In genomic region chr4:132354571-132354970, GRCm38 (mm10) we compare ENCODE assay signal across 8 mouse cellular contexts. TPM values are rescaled to one million over a fixed set of nuclear protein-coding genes. Genes with fewer than 3 reads are reported as not detected.
DNase-seq lines count a peak whose midpoint lies in the region; ATAC-seq and TF ChIP-seq lines count a peak whose summit lies in the region.
"Had no signal": no experiment of that assay in that cellular context is flagged by ENCODE, and none has a peak within 500 bp of the region (broad histone marks: within the 10 kb centered on the region; RNA-seq: fewer than 3 reads in every experiment).

No protein-coding gene starts in this region.

- no peak for TF ChIP-seq CTCF in liver, embryonic 14.5 days (IDR thresholded peaks at IDR 0.05; ENCODE audit: low read depth)

- 78% methylated on average over 4 of the region's 4 CpGs for WGBS in liver, embryonic 14.5 days (ENCODE audit: insufficient replicate concordance)
- WGBS in forebrain, embryonic 14.5 days: 85% methylated on average over 4 of the region's 4 CpGs

- H3K4me1 ChIP-seq in liver, embryonic 14.5 days (replicated peaks; ENCODE audit: control insufficient read depth in 2 of 2, insufficient read depth in 2 of 2, low read length in 1 of 2): peaks cover 22 to 29% of the 10 kb centered on the region in 2 experiments
- H3K4me1 ChIP-seq in forebrain, embryonic 14.5 days (ENCODE audit: control insufficient read depth, insufficient read depth, low read length): peaks cover 7% of the 10 kb centered on the region; the same call in 1 of the 2 replicates

- peak; percentile 19 for DNase-seq in right cerebral cortex, postnatal 4 days
- no peak for DNase-seq in right cerebral cortex, postnatal 25 days
- DNase-seq in brain, adult 2 months (ENCODE audit: low read depth, low spot score): peak; percentile 31
- no peak for DNase-seq in liver, embryonic 14.5 days (ENCODE audit: low read depth in 3 of 3, low spot score in 3 of 3)
- DNase-seq in forebrain, embryonic 14.5 days (ENCODE audit: low spot score): no peak
- DNase-seq in right cerebral cortex, adult 18-20 months: no peak
- no peak for DNase-seq in yolk sac, embryonic 10.5 days (ENCODE audit: low spot score)

- peak overlapping the region; percentile 93 for H3K27ac ChIP-seq in liver, embryonic 14.5 days
- no peak overlapping the region for H3K27ac ChIP-seq in forebrain, embryonic 14.5 days (ENCODE audit: low read depth, low read length)

- H3K36me3 ChIP-seq in liver, embryonic 14.5 days (replicated peaks; ENCODE audit: control insufficient read depth, insufficient read depth, low read depth): peaks cover 30% of the 10 kb centered on the region
- H3K36me3 ChIP-seq in forebrain, embryonic 14.5 days (ENCODE audit: control insufficient read depth, insufficient read depth, low read length): peaks cover 41% of the 10 kb centered on the region

- H3K9me3 ChIP-seq in liver, embryonic 14.5 days (ENCODE audit: control insufficient read depth, low read length): no peaks in the 10 kb centered on the region
- no peaks in the 10 kb centered on the region for H3K9me3 ChIP-seq in forebrain, embryonic 14.5 days (replicated peaks; ENCODE audit: control insufficient read depth, low read length)
- H3K9me3 ChIP-seq: limb, embryonic 12.5 days had no signal

- H3K4me3 ChIP-seq in liver, embryonic 14.5 days (ENCODE audit: insufficient read depth in 1 of 2, low read depth in 2 of 2, low read length in 2 of 2): no peak overlapping the region
- H3K4me3 ChIP-seq in forebrain, embryonic 14.5 days (ENCODE audit: low read depth, low read length): no peak overlapping the region

- no peak overlapping the region for H3K4me2 ChIP-seq in liver, embryonic 14.5 days (ENCODE audit: low read depth)
- H3K4me2 ChIP-seq in forebrain, embryonic 14.5 days (ENCODE audit: low read length): no peak overlapping the region

- H3K27me3 ChIP-seq in liver, embryonic 14.5 days (ENCODE audit: control insufficient read depth, insufficient read depth, low read length): no peaks in the 10 kb centered on the region
- H3K27me3 ChIP-seq in forebrain, embryonic 14.5 days (replicated peaks; ENCODE audit: control insufficient read depth, insufficient read depth, low read length): no peaks in the 10 kb centered on the region
- H3K27me3 ChIP-seq: limb, embryonic 12.5 days had no signal

- no peak for ATAC-seq in liver, embryonic 14.5 days (ENCODE audit: insufficient read depth)
- no peak for ATAC-seq in forebrain, embryonic 14.5 days

- H3K9ac ChIP-seq in liver, embryonic 14.5 days (replicated peaks): no peak overlapping the region
- H3K9ac ChIP-seq in forebrain, embryonic 14.5 days (ENCODE audit: low read length): no peak overlapping the region
- H3K9ac ChIP-seq: limb, embryonic 12.5 days had no signal

- no peak for TF ChIP-seq EP300 in liver, embryonic 14.5 days (IDR thresholded peaks at IDR 0.05; ENCODE audit: low read depth)

RNA-seq across cellular contexts. Expression of gene Rcc1, which starts 1.2 kb away (rescaled TPM):
- polyA plus RNA-seq in liver, embryonic 14.5 days (2012; rRNA removed): 21.5 and 22.2 TPM in 2 replicates
- polyA plus RNA-seq in liver, embryonic 14.5 days (2014; fragmentation: Nextera tagmentation; extraction: Ambion mirVana): 27.2 and 32.0 TPM in 2 replicates
- polyA plus RNA-seq in forebrain, embryonic 14.5 days (2014; fragmentation: Nextera tagmentation; extraction: Ambion mirVana): 42.2 and 42.4 TPM in 2 replicates

RNA-seq across cellular contexts. Expression of gene Trnau1ap, which starts 25.2 kb away (rescaled TPM):
- polyA plus RNA-seq in liver, embryonic 14.5 days (2012; rRNA removed): 7.0 and 8.8 TPM in 2 replicates
- polyA plus RNA-seq in liver, embryonic 14.5 days (2014; fragmentation: Nextera tagmentation; extraction: Ambion mirVana): 36.6 and 36.7 TPM in 2 replicates
- polyA plus RNA-seq in forebrain, embryonic 14.5 days (2014; fragmentation: Nextera tagmentation; extraction: Ambion mirVana): 87.3 and 97.9 TPM in 2 replicates

RNA-seq across cellular contexts. Expression of gene Rab42, which starts 51.4 kb away (rescaled TPM):
- 0.33 and 0.47 TPM in 2 replicates for polyA plus RNA-seq in liver, embryonic 14.5 days (2012; rRNA removed)
- 0.25 and 0.27 TPM in 2 replicates for polyA plus RNA-seq in liver, embryonic 14.5 days (2014; fragmentation: Nextera tagmentation; extraction: Ambion mirVana)
- 0.30 and 0.79 TPM in 2 replicates for polyA plus RNA-seq in forebrain, embryonic 14.5 days (2014; fragmentation: Nextera tagmentation; extraction: Ambion mirVana)

Comparison
In these comparisons a context has a peak if more than half of its experiments do, and no peak if none do; other contexts are left out.
1. DNase-seq: peak in right cerebral cortex, postnatal 4 days (single experiment) and brain, adult 2 months (single experiment); none in right cerebral cortex, postnatal 25 days (single experiment), liver, embryonic 14.5 days (0 of 3), forebrain, embryonic 14.5 days (single experiment), right cerebral cortex, adult 18-20 months (single experiment) and yolk sac, embryonic 10.5 days (single experiment).